Mouse (Mus musculus) brain, embryonic 14.5 days (tissue): ENCODE results near the gene Tubgcp3. TPM values are rescaled to one million over a fixed set of nuclear protein-coding genes. Genes with fewer than 3 reads are reported as not detected.
"Not testable (repeated sequence)": the region's sequence is repeated elsewhere in the genome, so short reads cannot be mapped to it uniquely, and the experiment has no call there.

Source experiments
- DNase-seq: peaks from one replicate; pipeline ENCODE4 v3.0.0-alpha.2; 2011; ENCODE audit warnings: low read depth
- CTCF ChIP-seq: fragments of 200-500 bp; IDR thresholded peaks from 2 replicates; pipeline ENCODE4 v1.5.1; 2012; ENCODE audit warnings: inconsistent platforms, mild to moderate bottlenecking, moderate library complexity, borderline replicate concordance; ENCODE audit not compliant: insufficient read depth, insufficient read length; ENCODE audit errors: extremely low read depth
- POLR2A ChIP-seq: fragments of 200-500 bp; IDR thresholded peaks from 2 replicates; pipeline ENCODE4 v1.6.1; 2012; ENCODE audit warnings: mild to moderate bottlenecking, inconsistent platforms, borderline replicate concordance; ENCODE audit not compliant: poor library complexity, insufficient read depth, insufficient read length, severe bottlenecking; ENCODE audit errors: extremely low read depth
- polyA plus RNA-seq: library from polyadenylated mRNA; depleted of rRNA; stranded (reverse); fragments of >200 nt; gene quantifications from 2 replicates; pipeline ENCODE4 v1.2.3, GENCODE M21; 2012

Tubgcp3 gene
- polyA plus RNA-seq, 1 experiment, result 64.1 TPM

- DNase-seq, result peak; percentile 77
- TF ChIP-seq CTCF, result peak; percentile 85
- TF ChIP-seq POLR2A, result no peak
These were observed 43.0 kb downstream of the Tubgcp3 start for GRCm38 (mm10) chr8:12629079-12629478.

DNA sequence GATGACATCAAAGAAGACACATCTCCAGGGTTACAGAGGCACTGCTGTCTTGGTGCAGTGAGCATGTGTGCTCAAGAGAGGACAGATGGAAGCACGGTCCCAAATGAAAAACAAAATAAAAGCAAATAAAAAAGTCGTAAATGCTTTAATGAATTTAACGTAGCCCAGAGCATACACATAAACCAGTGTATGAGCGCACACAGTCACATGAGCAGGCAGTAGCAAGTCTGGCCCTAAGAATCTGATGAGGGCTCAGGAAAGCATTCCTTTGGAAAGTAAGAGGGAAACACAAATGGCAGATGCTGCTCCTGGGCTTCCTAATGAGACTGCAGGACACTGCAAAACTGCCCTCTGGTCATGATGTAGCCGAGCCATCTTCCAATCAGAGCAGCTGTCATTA is 46.2 kb downstream of the Tubgcp3 start:
- no peak for DNase-seq
- TF ChIP-seq POLR2A (no peak), CTCF (no peak)

- no peak for TF ChIP-seq CTCF
- TF ChIP-seq POLR2A, result no peak
- no peak for DNase-seq
These were observed 50.4 kb downstream of the Tubgcp3 start for GRCm38 (mm10) chr8:12621550-12622222.

GRCm38 (mm10) chr8:12617369-12617768 is 54.7 kb downstream of the Tubgcp3 start:
- DNase-seq, result not testable (repeated sequence)

GRCm38 (mm10) chr8:12613201-12613600 is 58.8 kb downstream of the Tubgcp3 start:
- no peak for TF ChIP-seq POLR2A
- TF ChIP-seq CTCF, result no peak
- peak; percentile 70 for DNase-seq

DNA sequence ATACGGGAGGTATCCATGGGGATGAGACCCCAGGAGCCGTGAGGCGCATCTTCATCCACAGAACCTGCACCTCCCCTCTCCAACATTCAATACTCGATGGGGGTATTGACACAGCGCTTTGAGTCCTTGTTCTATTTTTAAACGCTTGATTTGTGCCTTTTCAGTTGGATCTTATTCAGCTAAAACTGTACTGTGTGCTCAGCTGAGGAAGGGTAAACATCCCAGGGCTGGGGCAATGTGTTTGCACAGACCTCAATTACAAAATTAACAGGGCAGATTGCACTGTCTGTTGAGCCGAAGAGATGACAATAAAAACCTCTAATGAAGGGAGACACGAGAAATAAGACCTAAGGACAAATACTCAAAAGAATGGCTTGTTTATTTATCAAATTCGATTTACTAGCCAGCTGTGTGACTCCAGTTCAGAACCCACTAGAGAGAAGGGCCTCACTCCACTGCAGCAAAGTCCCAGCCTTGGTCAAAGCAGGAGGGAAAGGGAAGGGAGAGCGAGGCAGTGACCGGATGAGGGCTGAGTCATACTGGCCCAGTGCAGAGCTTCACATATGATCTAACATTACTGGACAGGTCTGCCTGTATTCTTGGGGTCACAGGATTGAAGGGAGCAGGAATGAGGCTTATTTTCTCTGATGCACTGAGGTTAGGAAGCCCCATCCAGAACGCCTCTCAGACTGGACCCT is 62.1 kb downstream of the Tubgcp3 start:
- peak; percentile 13 for DNase-seq
- TF ChIP-seq POLR2A, result no peak
- TF ChIP-seq CTCF, result no peak

- no peak for DNase-seq
These were observed 63.2 kb downstream of the Tubgcp3 start for GRCm38 (mm10) chr8:12608810-12609209.

DNA sequence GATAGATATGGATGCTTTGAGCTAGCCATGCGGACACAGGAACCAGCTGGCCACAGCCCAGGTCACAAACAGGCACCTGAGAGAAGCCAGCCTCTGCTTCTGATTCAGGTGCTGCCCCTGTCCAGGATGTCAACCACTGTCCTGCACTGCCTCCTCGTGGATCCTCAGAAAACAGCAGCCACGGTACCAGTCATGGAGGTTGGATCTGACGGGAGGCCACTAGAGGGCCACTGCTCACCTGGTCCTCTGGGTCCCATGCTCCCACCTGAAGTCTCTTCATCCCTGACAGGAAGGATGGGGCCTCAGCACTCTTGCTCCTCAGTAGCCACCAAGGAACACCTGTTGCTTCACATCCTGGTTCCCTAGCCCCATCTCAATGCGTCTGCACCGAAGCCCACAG is 64.8 kb downstream of the Tubgcp3 start:
- TF ChIP-seq CTCF (peak; percentile 98), POLR2A (no peak)
- peak; percentile 79 for DNase-seq

More at GRCm38 (mm10) chr8:12608810-12609209, 63.2 kb downstream of the Tubgcp3 start:
- TF ChIP-seq CTCF, result no peak
- no peak for TF ChIP-seq POLR2A

DNA sequence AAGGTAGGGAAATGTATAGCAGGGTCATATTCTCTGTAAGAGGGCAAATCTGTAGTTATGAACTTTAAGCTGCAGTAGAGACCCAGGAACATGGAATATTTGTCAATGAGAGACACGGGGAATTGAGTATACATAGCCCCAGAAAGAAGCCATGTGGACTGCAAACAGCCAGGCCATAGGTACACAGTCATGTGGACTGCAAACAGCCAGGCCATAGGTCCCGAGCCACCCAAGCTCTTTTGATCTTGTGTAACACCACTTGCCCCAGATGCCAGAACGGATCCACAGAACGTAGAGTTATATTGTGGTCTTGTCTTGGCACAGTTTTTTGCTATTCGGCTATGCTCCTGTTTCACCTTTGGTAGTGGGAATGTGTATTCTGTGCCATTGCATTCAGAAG is 88.3 kb downstream of the Tubgcp3 start:
- no peak for DNase-seq
- TF ChIP-seq CTCF, result no peak
- no peak for TF ChIP-seq POLR2A

- DNase-seq, result peak; percentile 55
These were observed 92.6 kb downstream of the Tubgcp3 start for GRCm38 (mm10) chr8:12579339-12579999.

- TF ChIP-seq POLR2A, result no peak
- TF ChIP-seq CTCF, result no peak
- DNase-seq, result no peak
These were observed 95.3 kb downstream of the Tubgcp3 start for GRCm38 (mm10) chr8:12576739-12577138.

DNA sequence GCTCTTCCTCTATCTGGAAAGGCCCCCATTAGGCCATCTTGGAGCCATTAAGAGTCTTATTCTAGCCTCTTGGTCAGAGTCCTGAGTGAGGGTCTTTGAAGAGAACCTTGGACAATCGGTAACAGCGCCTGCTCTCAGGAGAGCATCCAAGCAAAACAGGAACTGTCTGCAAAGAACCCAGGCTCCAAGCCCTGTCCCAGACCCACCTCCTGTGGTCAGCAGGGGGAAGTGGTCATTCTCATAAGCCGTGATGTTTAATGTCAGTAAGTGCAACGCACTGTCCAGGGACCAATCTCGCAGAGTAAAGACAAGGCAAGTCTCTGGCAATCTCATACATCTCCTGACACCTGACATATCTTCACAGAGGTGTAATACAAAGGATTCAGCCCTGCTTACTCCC is 96.0 kb downstream of the Tubgcp3 start:
- TF ChIP-seq POLR2A (no peak), CTCF (no peak)
- no peak for DNase-seq
